Mouse (Mus musculus) heart, postnatal 4 days (tissue): Measurements from ENCODE around the gene Pard6b. TPM values are rescaled to one million over a fixed set of nuclear protein-coding genes. Genes with fewer than 3 reads are reported as not detected.
"Not testable (repeated sequence)": the region's sequence is repeated elsewhere in the genome, so short reads cannot be mapped to it uniquely, and the experiment has no call there.

Experiments used
- DNase-seq: peaks from one replicate; pipeline ENCODE4 v3.0.0; 2021
- total RNA-seq, 2 experiments: library from RNA; stranded (reverse); gene quantifications; 2 replicates each; pipeline ENCODE4 v1.2.3; 2021

Gene Pard6b
- total RNA-seq, 2 experiments from 2014 or later = 4.0 to 4.5 TPM

DNA sequence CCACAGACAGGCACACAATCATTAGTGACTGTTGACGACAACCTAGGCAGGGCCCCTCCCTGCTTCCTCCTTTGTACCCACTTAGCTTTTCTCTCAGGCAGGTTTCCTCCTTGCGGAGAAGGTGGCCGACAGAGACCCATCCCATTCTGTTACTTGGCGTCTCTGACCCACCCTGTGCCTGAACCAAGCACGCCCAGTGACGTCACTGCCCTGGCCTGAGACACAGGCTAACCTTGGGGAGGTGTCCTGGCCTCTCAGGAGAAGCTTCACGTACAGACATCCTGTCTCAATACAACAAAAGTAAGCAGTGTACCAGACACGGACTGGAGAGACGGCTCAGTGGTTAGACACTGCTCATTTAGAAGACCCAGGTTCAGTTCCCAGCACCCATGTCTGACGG lies 22.5 kb downstream of the Pard6b start:
- no peak for DNase-seq

DNA sequence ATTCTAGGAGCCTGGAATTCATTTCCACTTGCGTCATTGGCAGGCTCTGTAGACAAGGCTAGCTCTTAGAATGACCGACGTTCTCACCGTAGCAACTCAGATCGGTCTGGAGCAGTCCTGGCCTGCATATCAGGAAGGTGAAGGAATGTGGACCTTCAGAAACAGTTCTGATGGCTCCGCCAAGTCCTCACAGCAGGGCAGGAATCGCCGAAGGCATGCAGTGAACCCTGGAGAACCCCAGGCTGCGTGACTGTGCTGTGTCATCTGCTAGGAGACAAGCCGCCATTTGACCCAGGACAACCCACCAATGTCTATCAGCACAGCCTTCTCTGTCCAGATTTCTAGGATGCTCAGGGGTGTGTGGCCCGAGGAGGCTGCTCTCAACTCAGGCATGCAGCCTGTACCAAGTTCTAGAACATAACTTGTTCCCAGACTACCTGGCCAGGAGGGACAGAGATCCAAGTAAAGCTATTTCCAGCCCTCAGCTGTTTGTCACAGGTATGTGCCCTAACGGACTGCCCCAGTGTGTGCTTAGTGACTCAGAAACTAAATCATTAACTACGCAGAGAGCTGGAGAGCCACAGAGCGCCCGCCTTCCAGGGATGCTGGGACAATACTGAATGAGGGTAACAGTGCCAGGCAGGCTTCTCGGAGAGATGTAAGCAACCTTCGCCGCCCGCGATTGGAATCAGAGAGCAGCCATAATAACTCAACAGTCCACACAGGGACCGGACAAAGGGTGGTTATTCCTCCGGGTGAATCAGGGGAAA lies 23.8 kb downstream of the Pard6b start:
- DNase-seq = no peak

DNA sequence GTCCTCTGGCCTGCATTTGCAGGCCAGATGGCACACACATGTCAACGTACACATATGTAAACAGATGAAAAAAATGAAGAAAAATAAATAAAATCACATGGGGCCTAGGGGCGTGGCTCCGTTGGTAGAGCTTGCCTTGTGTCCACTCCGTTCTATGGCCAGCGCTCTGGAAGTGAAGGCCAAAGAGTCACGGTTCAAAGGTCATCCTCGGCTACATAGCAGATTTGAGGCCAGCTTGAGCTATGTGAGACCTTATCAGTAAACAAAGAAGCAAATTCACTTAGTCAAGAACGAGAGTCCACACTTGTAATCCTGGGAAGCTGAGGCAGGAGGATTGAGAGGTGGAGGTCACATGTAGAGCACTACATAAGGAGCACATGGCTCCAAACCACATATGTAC lies 24.5 kb downstream of the Pard6b start:
- no peak for DNase-seq

DNA sequence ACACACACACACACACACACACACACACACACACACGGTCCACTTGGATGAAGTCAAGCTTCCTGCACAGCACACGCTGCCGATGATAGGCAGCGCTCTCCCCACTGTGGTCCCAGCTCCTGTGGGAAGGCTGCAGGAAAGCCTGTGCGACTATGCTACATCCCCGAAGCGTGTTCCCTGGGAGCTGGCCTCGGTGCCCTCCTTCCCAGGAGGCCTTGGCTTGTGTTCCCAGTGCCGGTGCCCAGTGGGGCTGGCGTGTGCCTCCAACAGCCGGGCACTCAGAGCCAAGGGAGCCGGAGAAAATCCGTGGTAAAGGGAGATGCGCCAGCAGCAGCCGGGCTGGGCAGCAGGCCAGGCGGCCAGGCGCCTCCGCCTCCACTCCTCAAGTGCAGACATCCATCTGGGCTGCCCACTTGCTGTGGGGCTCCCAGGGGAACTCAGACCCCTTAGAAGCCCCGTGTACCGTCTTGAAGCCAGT lies 25.9 kb downstream of the Pard6b start:
- DNase-seq = peak; percentile 77

DNA sequence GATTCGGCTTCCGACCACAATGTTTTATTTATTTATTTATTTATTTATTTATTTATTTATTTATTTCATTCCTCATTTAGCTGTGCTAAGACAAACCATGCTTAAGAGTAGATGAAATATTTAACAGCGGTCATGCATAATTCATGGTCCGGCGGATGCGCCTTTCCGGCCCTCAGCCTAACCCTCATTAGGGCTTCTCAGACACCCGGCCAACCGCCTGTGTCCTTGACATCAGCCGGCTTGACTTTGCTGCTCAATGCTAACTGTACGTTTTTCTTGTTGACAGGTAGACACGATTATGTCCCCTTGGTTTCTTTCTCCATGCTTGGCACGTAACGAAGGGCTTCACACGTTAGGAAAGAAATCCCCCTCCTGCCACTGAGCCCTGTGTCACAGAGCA lies 26.6 kb downstream of the Pard6b start:
- DNase-seq = no peak

DNA sequence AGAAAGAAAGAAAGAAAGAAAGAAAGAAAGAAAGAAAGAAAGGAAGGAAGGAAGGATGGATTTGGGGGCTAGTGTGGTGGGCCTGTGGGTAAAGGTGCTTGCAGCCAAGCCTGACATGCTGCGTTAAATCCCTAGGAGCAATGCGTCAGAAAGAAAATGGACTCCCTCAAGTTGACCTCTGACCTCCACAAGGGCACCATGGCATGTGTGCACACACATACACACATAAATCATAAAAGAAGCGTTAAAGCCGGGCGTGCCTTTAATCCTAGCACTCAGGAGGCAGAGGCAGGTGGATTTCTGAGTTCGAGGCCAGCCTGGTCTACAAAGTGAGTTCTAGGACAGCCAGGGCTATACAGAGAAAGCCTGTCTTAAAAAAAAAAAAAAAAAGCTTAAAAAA lies 27.1 kb downstream of the Pard6b start:
- not testable (repeated sequence) for DNase-seq

DNA sequence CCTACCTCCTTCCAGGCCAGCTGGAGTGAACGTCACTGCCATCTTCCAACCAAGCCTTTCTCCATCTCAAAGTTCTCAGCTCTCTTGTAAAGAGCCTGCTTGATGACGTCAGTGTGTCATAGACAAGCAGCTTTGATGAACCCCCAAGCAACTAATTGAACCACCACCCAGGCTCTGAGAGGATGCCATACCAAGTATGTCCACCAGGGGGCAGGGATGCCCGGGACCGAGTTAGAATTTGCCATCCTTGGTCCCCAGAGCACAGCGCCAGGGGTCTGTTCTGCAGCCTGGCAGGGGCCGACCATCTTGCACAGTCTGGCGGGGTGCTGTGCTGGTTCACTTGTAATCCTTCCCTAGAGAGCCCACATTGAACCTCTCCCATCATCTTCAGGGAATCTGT lies 31.1 kb downstream of the Pard6b start:
- DNase-seq = peak; percentile 84

DNA sequence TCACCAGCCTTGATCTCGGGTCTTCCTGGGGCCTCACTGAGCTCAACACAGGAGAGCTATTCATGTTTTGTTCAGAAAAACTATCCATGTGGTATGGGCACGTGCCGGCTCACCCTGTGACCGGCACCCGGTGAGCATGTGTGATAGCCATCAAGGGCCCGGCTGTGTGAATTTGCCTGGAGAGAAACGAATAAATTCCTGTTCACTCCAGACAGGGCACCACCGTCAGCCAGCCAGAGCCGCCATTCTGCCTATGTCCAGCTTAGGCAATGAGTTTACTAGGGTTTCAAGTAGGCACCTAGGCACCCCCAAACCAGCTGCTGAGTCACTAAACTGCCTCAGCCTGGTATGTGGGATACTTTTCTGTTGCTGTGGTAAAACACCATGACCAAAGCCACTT lies 32.5 kb downstream of the Pard6b start:
- DNase-seq = no peak

DNA sequence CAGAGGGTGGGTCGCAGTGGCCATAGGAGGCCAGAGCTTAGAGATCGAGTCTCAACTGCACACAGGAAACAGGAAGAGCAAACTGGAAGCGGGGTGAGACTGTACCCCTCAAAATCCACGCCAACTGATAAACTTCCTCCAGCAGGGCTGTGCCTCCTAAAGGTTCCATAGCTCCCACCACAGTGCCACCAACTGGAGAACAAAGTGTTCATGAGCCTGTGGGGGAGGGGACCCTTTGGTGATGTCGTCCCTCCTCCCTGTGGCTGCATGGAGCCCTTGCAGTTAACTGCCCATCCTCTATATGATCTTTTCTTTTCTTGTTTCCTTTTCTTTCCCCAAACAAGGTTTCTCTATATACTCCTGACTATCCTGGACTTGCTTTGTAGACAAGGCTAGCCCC lies 32.9 kb downstream of the Pard6b start:
- no peak for DNase-seq

DNA sequence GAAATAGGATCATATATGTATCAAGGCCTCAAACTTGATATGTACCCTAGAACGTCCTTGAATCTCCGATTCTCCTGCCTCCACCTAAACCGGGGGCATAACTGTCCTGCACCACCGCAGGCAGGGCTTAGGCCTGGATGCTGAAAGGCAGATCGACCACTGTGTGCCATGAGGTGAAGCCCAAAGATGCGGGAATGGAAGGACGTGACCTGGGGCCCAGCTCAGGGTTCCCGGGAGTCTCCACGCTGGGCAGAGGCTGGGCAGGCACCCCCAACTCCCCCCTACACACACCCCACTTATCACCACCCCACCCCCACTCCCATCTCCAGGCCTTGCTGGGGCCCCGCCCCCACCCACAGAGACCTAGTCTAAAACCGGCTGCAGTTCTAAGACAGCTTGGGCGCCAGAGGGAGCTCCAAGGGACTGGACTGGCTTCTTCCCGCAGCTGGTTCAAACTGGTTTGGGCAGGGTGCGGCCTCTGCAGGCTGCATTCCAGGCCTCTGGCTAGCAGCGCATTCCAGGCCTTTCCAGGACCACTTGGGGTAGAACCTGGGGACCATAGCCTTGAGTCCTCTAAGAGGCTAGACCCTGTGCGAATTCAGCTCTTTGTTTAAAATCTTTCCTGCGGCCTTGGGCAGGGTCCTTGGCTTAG lies 34.0 kb downstream of the Pard6b start:
- DNase-seq = peak; percentile 90

DNA sequence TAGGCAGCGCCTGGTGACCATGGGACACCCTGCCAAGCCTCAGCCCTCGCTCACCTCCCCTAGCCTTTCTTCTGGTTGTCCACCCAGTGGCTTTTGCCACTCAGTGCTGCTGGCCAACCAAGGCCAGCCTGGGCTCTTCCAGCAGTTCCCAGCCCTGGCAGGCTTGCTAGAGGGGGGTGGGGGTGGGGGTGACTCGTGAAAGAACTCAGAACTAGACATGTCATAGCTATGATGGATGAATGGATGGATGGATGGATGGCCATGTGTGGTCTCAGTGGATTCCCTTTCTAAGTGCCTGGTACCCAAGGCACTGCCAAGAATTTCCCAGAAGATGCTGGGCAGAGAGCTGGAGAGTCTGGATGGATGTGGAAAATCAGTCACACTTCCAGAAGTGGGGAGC lies 35.0 kb downstream of the Pard6b start:
- DNase-seq = no peak

DNA sequence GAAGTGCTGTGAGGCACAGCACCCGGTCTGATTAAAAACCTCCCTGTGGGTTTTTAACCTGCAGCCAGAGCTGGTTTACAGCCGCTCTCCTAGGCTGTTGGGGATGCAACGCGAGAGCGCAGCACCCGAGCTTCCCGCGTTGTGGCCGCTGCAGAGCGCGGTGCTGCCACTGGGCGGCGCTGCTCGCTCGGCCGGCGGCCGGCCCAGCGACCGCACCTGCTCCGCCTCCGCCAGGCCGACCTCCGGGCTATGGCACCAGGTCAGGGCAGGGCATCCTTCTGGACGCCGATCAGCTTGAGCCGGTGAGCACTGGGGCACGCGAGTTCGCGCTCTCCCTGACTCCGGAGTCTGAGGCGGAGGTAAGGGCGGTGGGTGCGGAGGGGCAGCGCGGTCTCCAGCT lies 36.3 kb downstream of the Pard6b start:
- DNase-seq = peak; percentile 74

DNA sequence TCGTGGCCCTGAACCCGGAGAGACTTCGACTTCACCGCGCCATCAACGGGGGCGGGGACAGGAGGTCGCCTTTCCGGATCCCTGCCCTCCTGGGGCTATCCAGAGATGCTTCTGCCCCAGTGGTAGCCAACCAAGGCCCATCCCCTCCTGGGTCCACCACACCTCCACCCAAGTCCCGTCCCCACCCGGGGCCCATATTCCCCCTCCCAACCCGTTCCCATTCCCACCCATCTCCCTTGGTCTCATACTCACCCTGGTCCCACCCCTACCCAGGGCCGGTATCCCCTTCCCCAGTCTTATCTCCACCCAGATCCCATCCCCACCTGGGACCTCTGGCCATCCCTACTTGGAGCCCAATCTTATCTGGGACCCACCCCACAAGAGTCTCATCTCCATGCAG lies 36.7 kb downstream of the Pard6b start:
- DNase-seq = no peak

DNA sequence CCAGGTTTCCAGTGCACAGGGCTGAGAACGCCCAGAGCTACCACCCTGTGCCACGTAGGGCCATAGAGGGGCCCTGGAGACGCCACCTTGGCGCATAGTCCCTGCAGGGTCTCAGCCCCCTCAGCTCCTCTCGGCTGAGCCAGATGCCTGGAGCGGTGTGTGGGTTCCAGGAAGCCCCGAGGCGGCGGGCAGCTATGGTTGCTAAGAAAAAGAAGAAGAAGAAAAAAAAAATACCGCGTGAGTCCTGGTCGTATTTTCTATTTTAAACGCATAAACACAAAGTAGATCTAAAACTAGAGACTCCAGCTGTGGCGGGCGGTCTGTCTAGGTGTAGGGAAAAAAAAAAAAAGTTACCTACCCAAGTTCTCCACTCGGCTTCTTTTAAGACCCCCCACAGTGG lies 37.2 kb downstream of the Pard6b start:
- no peak for DNase-seq

DNA sequence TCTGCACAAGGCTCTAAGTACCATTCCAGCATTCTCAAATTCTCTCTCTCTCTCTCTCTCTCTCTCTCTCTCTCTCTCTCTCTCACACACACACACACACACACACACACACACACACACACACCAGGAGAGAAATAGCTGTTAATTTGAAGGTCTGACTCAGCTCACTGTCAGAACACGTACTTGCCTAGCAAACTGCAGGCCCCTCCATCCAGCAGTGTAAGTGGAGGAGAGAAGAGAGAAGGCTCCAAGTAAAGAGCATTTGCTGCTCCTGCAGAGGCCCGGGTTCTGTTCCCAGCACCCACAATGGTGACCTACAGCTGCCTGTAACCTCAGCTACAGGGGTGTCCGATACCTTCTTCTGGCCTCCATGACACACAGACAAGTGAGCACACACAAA lies 37.7 kb downstream of the Pard6b start:
- no peak for DNase-seq

DNA sequence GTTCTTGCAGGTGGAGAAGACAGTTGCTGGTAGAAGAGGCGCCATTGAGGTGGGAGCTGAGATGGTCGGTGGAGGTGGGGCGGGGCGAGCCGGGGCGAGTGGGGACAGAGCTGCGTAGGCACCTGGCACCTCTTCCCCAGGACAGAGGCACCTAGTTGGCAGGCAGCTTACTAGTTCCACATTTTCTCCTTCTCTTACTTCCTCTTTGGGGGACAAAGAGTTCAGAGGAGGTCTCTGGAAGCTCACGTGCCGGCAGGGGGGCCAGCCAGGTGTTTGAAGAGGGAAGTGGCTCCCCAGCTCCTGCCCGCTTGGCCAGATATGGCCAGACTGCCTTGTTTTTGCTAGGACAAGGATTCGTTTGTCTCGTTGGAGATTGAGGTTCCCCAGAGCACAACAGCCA lies 38.3 kb downstream of the Pard6b start:
- DNase-seq = no peak

DNA sequence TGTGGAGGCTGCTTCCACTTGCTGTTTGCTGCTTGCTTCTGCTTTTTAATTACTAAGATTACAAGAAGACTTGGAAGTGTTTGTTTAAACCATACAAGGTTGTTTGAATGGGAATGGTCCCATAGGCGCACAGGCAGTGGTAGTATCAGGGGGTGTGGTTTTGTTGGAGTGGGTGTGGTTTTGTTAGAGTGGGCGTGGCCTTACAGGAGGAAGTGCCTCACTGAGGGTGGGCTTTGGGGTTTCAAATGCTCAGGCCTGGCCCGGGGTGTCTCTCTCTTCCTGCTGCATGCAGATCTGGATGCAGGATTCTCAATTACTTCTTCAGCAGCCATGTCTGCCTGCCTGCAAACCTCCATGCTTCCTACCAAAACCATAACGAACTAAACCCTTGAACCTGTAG lies 40.1 kb downstream of the Pard6b start:
- no peak for DNase-seq

DNA sequence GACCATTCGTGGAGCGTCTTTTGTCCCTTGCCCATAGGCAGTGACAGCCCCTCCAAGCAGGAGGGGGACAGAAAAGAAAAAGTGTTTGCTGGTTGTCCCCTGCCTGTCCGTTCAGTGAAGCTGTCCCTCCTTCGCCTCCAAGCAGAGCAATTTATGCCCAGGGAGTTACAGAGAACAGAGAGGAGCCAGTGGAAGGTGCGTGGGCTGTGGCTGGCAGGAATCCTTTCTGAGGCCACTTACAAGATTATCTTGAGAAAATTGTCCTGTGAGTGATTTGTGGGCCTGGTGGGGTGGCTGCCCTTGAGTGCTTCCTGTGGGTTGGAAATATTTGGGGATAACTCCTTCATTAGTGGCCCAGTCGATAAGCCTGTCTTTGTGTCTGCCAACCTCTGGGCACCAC lies 42.8 kb downstream of the Pard6b start:
- DNase-seq = no peak

DNA sequence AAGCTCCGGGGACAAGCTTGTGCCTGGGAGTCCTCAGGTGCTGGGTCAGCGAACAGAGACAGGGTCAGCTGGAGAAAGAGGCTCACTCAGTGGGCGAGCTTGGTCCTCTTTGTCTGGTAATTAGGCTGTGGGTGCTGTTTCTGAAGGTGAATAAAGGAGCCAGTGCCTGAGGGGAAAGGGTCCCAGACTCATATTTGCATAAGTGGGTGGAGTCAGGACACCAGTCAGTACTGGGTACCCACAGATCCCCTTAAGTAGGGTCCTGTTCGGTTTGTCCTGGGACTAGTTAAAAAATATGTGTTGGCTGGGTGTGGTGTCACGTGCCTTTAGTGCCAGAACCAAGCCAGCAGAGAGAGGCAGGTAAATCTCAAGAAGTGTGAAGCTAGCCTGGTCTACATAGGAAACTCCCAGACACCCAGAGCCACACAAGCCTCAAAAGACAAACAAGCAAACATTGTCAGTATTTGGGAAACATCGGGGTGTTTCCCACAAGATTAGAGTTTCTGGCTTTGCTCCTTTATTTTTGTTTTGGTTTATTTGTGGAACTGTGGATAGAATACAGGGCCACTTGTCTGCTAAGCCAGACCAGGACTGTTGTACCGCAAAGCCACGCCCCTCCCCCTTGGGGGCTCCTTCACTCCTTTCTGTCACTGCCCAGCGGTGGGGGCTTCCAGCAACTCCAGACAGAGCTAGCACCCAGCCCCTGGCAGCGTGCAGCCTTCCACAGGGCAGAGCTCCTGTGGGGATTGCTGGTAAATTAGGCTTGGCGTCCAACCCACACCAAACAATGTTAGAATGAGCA lies 44.7 kb downstream of the Pard6b start:
- no peak for DNase-seq

DNA sequence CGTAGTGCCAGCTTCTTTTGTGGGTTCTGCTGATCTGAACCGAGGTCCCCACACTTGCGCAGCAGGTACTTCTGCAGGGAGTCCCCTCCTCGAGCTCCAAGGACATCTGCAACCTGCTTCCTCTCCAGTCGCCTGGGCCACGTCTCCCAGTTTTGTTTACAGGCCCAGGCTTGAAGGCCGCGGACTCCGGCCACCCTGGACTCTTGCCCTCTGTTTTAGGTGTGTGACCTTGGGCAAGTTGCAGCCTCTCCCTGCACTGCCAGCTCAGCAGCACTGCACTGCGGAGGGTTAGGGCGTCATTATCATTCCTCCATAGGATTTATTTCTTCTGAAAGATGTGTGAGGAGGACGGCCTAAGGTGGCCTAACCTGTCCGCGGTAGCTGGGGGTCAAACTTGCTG lies 47.0 kb downstream of the Pard6b start:
- no peak for DNase-seq

DNA sequence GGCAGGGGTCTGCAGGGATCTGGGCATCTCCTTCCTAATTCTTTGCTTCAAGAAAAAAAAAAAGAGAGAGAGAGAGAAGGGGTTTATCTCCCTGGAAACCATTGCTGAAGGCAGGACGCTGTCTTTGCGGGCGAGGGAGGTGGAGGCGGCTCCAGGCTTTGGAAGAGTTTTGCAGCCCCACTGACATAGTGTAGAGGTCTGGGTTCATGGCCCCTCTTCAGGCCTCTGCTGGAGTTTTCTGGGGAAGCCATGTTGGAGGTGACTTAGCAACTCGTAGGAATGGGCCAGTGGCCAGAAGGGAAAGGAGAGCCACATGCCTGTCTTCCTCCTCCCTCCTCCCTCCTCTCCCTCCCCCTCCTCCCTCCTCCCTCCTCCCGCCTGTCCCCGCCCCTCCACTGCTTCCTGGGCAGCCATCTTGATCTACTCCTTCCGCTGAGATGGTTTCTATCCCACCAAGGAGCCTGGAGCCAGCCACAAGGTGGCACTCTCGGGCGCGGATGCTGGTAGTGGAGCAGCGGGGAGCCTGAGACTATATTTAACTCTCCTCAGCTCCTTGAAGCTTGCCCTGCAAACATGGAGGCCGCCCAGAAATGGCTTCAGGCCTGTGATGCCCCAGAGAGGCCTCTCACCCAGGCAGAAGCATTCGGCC lies 47.5 kb downstream of the Pard6b start:
- DNase-seq = peak; percentile 96

DNA sequence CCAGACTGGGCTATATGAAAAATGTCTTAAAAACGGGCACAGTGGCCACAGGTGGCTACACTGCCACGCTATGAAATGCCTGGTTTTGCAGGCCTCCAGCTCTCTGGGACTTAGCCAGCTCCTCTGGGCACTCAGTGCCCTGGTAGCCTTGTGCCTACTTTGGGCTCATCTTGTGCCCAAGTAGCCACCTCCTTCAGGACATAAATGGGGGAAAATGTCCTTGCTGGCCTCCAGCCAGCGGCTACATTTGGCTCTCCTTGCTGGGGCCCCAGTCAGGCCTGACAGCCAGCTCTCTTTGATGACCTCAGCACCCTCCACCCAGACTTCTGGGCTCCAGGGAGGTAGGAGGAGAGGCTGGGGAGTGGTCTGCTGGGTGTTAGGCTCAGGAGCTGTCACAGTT lies 49.2 kb downstream of the Pard6b start:
- DNase-seq = no peak

DNA sequence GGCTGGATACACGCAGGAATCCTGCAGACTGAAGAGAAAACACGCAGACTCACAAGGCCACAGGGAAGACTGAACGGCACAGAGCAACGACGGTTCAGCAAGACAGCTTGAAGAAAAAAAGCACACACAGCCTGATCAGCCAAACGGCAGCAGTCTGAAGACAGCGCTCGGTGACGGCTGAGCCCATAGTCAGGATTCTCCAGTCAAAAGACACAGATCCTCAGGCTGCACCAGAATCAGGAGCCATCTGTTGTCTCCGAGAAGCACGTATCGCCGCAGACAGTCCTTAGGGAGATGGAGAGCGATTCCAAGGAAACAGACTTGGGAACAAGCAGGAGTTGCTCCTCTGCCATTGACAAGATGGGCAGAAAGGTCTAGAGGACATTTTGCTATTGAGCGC lies 56.4 kb downstream of the Pard6b start:
- no peak for DNase-seq
